Mouse (Mus musculus) kidney, adult 2 months (tissue): Measurements from ENCODE around the gene Ppan.

Source experiments
- CTCF ChIP-seq: fragments of 200-500 bp; conservative IDR thresholded peaks from 2 replicates; pipeline ENCODE4 v1.5.1; 2011; ENCODE audit warnings: low read depth, mild to moderate bottlenecking, control low read depth, low read length, moderate library complexity, mixed read lengths; ENCODE audit not compliant: insufficient read depth, insufficient read length
- POLR2A ChIP-seq: fragments of 200-500 bp; IDR thresholded peaks from one replicate; pipeline ENCODE4 v1.6.1; 2011; ENCODE audit warnings: low read depth, low read length, control low read depth

DNA sequence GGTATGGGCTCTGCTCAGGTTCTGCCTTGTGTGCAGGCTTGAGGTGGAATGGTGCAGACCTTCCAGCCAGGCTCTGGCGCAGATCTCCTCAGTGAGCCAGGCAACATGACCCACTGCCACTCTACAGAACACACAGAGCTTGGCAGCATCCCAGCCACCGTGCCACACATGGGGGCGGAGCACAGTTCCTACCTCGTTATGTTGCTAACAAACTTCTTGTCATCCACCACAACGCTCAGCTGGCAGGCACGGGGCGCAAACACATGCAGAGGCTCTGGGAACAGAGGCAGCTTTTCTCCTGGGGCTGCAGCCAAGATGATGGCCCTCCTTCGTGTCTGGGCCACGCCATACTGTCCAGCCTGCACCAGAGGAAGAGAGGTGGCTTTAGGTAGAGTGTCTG, 22.0 kb downstream of the Ppan start:
- TF ChIP-seq CTCF (no peak), POLR2A (no peak)
